Mouse (Mus musculus) natural killer cell, adult 2 months (primary cell): Measurements from ENCODE around the gene Kdm3a.

ENCODE experiments used
- DNase-seq, 2 experiments: peaks; one replicate each; pipeline ENCODE4 v3.0.0; 2022; ENCODE audit warnings: low spot score in 2 of 2

Gene Kdm3a

GRCm38 (mm10) chr6:71579478-71579877, 53.3 kb downstream of the Kdm3a start:
- no peak for DNase-seq

DNA sequence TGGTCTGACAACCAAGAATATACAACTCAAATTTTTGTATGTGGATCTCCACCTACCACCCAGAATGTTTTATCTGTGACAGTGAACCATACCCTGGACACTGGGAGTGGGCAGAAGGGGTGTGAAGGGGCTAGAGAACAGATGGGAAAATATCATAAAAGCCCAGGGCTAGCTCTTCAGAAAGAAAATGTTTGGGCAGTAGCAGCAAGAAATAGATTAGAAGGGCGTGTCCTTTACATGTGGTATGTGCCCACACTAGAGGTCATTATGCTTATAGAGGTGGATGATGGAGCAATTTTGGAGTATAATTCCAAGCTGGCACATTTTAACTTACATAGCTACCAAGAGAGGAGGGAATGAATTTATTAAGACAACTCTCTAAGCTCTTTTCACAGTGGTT, 57.4 kb downstream of the Kdm3a start:
- no peak for DNase-seq

DNA sequence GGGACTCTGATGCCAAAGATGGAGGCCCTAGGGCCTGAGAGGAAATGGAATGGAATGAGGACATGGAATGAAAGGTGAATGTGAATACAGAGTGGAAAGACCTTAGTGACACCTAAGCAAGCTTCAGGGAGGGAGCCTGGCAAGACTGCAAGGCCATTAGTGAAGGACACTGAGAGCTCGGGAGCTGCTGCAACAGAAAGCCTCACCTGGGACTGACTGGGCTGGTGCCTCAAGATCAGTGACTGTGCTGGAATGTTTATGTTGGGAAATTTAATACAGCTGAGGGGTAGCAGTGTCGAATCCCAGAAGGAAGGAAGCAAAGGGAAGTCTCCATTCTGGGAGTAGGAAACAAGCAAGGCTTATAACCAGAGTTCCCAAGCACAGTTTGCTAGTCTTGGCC, 63.8 kb downstream of the Kdm3a start:
- no peak for DNase-seq

DNA sequence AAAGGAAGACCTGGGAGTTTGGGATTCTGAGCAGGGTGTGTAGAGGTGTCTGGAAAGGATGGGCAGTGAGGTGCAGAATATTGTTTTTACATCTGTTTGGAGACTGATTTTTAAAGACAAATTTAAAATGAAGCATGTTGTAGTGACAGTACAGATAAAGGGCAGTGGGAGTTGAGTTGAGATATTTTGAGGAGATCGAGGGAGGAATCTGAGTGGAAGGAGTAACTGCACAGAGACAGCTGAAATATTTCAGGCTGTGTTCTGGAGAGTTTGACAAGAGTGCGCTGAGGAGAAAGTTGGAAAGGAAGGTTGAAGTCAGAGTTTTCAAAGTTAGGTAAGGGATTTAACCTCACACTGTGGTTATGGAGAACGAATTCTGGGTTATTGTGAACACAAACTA, 64.2 kb downstream of the Kdm3a start:
- no peak for DNase-seq

DNA sequence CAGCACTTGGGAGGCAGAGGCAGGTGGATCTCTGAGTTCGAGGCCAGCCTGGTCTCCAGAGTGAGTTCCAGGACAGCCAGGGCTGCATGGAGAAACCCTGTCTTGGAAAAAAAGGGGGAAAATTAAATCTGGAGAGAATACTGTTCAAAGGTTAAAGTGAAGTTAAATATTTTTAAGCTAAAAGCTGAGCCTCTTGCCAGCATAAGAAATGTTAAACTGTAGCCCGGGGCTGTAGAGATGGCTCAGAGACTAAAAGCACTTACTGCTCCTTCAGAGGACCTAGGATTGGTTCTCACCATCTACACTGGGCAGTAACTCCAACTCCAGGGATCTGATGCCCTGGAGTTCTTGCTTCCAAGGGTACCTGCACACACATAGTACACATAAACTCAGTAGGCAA, 76.0 kb downstream of the Kdm3a start:
- DNase-seq, result no peak

- no peak for DNase-seq
These were observed 77.3 kb downstream of the Kdm3a start for GRCm38 (mm10) chr6:71555507-71555951.

GRCm38 (mm10) chr6:71543686-71544499, 88.9 kb downstream of the Kdm3a start, which contains the start of gene Chmp3:
Gene Chmp3 (plus strand): TSS chr6:71543797.
- DNase-seq, result peak; percentile 91 to 92
